Mouse (Mus musculus) 3134 (cell line): ENCODE results near the gene Ppp1ca.
A peak's percentile ranks its signal among the peaks of the same experiment; 100 is the strongest.

Experiments
- DNase-seq: peaks from one replicate; pipeline ENCODE4 v3.0.0-alpha.2; 2011; ENCODE audit warnings: low spot score; ENCODE audit not compliant: insufficient read length; ENCODE audit errors: extremely low read depth

Ppp1ca gene

GRCm38 (mm10) chr19:4208563-4208962 is 16.7 kb downstream of the Ppp1ca start:
- DNase-seq = no peak

GRCm38 (mm10) chr19:4211891-4212588 is 20.2 kb downstream of the Ppp1ca start:
- no peak for DNase-seq

GRCm38 (mm10) chr19:4213524-4213974 is 21.7 kb downstream of the Ppp1ca start:
- peak; percentile 89 for DNase-seq

- DNase-seq = peak; percentile 86
These were observed 22.4 kb downstream of the Ppp1ca start, which contains the start of the genes Clcf1 and AC109138.7 for GRCm38 (mm10) chr19:4214071-4214770. Gene Clcf1 (plus strand): TSS chr19:4214238. Gene AC109138.7 (plus strand): TSS chr19:4214357.

GRCm38 (mm10) chr19:4214771-4215450 is 23.0 kb downstream of the Ppp1ca start:
- DNase-seq = peak; percentile 54

- no peak for DNase-seq
These were observed 23.6 kb downstream of the Ppp1ca start for GRCm38 (mm10) chr19:4215451-4215840.

GRCm38 (mm10) chr19:4216041-4216685 is 24.3 kb downstream of the Ppp1ca start:
- peak; percentile 60 for DNase-seq

GRCm38 (mm10) chr19:4217140-4217539 is 25.3 kb downstream of the Ppp1ca start:
- no peak for DNase-seq

- no peak for DNase-seq
These were observed 26.0 kb downstream of the Ppp1ca start for GRCm38 (mm10) chr19:4217855-4218254.

GRCm38 (mm10) chr19:4218293-4218692 is 26.4 kb downstream of the Ppp1ca start:
- DNase-seq = no peak

GRCm38 (mm10) chr19:4218784-4219183 is 26.9 kb downstream of the Ppp1ca start:
- DNase-seq = no peak

GRCm38 (mm10) chr19:4219943-4220342 is 28.1 kb downstream of the Ppp1ca start:
- DNase-seq = no peak

GRCm38 (mm10) chr19:4220416-4220815 is 28.6 kb downstream of the Ppp1ca start:
- DNase-seq = peak; percentile 30

GRCm38 (mm10) chr19:4220957-4221743 is 29.3 kb downstream of the Ppp1ca start:
- no peak for DNase-seq

- no peak for DNase-seq
These were observed 30.3 kb downstream of the Ppp1ca start for GRCm38 (mm10) chr19:4222165-4222564.

GRCm38 (mm10) chr19:4226779-4227178 is 34.9 kb downstream of the Ppp1ca start:
- no peak for DNase-seq

- DNase-seq = no peak
These were observed 35.6 kb downstream of the Ppp1ca start for GRCm38 (mm10) chr19:4227446-4227845.

- DNase-seq = peak; percentile 51
These were observed 36.2 kb downstream of the Ppp1ca start for GRCm38 (mm10) chr19:4227894-4228678.

- no peak for DNase-seq
These were observed 37.0 kb downstream of the Ppp1ca start for GRCm38 (mm10) chr19:4228891-4229290.
